Mouse (Mus musculus): ENCODE measurements at regions not wholly inside any gene's neighbourhood (a gene's known extent, or its start where the extent isn't known, plus 50 kb on each side); places are given as distances from the start of the nearest gene placed in this dataset.

DNA sequence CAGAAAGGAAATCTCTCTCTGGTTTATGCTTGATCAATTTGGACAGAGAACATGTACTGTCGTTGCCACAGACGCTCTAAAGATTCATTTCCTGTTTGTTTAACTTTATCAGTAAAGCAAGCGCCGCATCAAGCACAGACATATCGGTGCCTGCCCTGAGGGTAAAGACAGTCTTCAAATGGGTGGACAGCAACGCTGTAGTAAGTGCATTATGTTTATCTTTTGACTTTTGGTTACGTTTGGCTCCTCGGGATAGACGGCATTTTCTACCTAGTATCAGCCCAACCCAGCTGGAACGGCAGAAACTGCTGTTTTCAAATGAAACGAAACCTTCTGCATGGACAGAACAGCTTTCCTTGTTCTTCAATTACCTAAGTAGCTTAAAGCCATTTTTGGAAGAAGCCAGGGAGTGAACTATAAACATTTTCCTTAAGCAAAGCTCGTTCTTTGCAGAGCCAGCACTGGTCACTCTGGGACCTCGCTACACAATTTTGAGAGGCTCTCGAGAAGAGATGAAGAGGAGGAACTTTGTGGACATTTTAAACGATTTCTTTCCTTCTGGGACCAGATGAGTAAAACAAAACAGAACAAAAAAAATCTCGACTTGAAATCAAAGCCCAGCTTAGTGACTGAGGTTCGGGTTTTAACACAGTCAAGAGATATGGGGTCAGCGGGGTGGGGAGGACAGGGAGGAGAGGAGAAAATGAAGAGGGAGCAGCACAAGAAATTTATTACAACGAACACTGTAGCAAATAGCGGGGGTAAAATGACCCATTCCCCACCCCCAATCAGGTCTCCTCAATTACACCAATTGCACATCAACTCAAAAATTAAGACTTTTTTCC lies 102.2 kb upstream of the Kitl start:
- peak; percentile 42; the same call in 1 of the 2 replicates for TF ChIP-seq GATA4 (IDR thresholded peaks at IDR 0.05; ENCODE audit: insufficient replicate concordance, low read length)

DNA sequence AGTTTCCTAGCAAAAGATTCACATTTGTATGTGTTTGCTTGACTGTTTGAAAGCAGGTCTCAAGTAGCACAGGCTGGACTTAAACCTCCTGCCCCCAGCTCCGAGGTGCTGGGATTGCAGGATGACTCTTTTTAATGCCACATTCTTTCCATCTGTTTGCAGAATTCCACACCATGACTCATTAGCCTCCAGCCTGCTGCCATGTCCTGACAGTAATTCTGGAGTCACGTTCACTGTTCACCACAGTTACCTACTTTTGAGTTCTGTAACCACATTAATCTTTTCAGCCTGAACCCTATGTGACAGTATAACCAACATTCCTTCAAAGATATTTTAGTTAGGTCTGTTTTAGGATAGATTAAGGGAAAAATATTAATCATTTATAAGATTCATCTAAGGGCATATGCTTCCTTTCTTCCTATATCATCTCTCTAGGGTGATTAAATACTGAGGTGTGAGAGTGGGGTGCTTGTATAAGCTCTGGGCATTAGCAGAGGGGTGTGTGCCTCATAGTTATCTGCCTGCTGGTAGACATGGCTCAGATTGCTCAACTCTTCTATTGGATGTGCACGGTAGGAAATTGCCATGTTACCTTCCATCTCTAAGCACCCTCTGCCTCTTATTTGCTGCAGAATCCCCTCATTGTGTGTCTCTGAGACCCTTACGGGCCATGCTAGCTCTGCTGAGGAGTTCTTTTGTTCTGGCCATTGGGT lies 105.3 kb upstream of the Kitl start:
- TF ChIP-seq GATA4 (IDR thresholded peaks at IDR 0.05; ENCODE audit: insufficient replicate concordance, low read length), result no peak

- TF ChIP-seq GATA4 (IDR thresholded peaks at IDR 0.05; ENCODE audit: insufficient replicate concordance, low read length), result no peak
These were observed 107.4 kb upstream of the Kitl start for GRCm38 (mm10) chr10:99908044-99908443.

DNA sequence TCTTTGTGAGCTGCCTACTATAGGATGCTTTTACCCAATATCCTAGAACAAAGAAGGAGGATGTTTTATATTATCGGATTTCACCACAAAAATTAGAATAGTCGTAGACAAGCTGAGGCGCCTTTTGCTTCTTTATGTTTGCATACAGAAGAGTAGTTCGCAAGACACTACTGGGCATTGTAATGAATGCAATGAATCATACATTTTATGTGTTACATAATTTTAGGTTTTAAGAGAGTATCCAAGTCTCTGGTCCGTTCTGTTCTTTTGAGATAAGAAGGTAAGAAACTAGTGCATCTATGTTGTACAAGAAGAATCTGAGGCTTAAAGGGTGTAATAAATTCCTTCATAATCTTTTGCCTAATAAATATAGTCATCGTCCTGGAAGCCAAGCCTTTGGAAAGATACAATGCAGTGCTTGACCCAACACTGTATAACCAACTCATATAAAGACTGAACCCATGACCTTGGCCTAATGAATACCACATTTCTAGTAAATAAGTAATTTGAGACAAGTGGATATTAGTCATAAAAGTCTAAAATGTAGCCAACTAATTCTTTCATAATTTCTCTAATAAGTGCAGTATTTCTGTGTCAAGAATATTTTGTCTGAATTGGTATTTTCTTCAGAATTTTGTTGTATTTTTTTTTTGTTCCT lies 108.5 kb upstream of the Kitl start:
- no peak for TF ChIP-seq GATA4 (IDR thresholded peaks at IDR 0.05; ENCODE audit: insufficient replicate concordance, low read length)

- no peak for TF ChIP-seq GATA4 (IDR thresholded peaks at IDR 0.05; ENCODE audit: insufficient replicate concordance, low read length)
These were observed 112.9 kb upstream of the Kitl start for GRCm38 (mm10) chr10:99902280-99903231.

- TF ChIP-seq GATA4 (IDR thresholded peaks at IDR 0.05; ENCODE audit: insufficient replicate concordance, low read length), result no peak
These were observed 114.2 kb upstream of the Kitl start for GRCm38 (mm10) chr10:99900955-99901835.

GRCm38 (mm10) chr10:99893999-99894398 lies 121.4 kb upstream of the Kitl start:
- TF ChIP-seq GATA4 (IDR thresholded peaks at IDR 0.05; ENCODE audit: insufficient replicate concordance, low read length), result no peak

DNA sequence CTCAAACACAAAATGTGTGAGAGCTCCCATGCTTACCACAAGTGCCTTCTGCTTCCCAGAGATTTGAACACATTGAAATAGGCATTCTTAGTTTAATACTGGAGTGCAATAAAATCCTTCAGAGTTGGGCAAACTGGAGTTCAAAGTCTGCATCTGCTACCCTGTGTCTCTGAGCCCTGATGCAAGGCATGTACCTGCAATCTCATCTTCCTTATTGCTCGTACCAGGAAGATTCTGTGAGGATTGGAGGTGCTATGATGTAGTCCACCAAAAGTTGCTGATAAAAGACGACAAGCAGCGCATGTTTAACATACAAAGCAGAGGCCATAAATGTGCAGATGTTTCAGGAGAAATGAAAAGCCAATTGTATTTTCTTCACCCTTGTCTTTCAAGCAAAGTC lies 123.5 kb upstream of the Kitl start:
- TF ChIP-seq GATA4 (IDR thresholded peaks at IDR 0.05; ENCODE audit: insufficient replicate concordance, low read length), result no peak

GRCm38 (mm10) chr10:99881901-99882300 lies 122.4 kb upstream of the Csl start:
- no peak for TF ChIP-seq GATA4 (IDR thresholded peaks at IDR 0.05; ENCODE audit: insufficient replicate concordance, low read length)

GRCm38 (mm10) chr10:99879362-99879761 lies 119.9 kb upstream of the Csl start:
- no peak for TF ChIP-seq GATA4 (IDR thresholded peaks at IDR 0.05; ENCODE audit: insufficient replicate concordance, low read length)

GRCm38 (mm10) chr10:99864711-99865110 lies 105.3 kb upstream of the Csl start:
- TF ChIP-seq GATA4 (IDR thresholded peaks at IDR 0.05; ENCODE audit: insufficient replicate concordance, low read length), result no peak

DNA sequence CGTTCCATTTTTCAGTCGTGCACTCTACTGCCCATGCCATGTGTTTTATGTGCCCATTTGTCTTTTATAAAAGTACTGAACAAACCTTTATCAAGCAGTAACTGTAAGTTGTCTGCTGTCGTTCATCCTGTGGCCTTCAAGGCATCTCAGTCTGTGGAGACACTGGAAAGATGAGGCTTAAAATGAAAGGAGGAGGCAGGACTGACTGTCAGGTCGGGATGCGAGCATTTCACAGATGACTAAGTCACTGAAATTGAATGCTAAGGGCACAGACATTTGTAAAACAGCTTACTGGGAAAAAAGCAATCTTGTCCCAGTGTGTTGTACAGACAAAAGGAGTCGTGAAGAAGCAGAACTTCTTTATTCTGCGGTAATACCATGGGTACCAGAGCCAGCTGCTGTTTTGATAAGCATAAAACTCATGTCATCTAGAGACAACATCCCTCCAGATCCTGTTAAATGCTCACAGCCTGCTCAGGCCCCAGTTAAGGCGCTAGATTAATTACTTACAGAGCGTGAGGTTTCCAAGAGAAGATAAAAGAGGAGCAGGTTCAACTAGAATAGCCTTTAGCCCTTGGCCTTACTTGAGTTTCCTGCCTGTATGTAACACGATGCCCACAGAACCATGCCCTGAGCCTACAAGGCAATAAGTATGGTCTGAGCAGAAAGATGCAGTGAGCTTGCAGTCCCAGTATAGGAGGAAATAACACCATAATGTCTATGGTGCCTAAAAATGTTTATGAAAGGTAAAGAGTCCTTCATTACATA lies 101.0 kb upstream of the Csl start:
- TF ChIP-seq GATA4 (IDR thresholded peaks at IDR 0.05; ENCODE audit: insufficient replicate concordance, low read length), result no peak

- no peak for TF ChIP-seq GATA4 (IDR thresholded peaks at IDR 0.05; ENCODE audit: insufficient replicate concordance, low read length)
These were observed 84.7 kb upstream of the Csl start for GRCm38 (mm10) chr10:99844110-99844509.
